Mouse (Mus musculus) left cerebral cortex, adult 2 months (tissue): ENCODE data around the gene Mal. TPM values are rescaled to one million over a fixed set of nuclear protein-coding genes. Genes with fewer than 3 reads are reported as not detected.
A peak's percentile ranks its signal among the peaks of the same experiment; 100 is the strongest.

Experiments
- DNase-seq, 2 experiments: peaks; one replicate each; pipeline ENCODE4 v3.0.0; 2021 to 2022; ENCODE audit warnings: low spot score in 2 of 2, mixed read lengths in 1 of 2; ENCODE audit errors: extremely low spot score in 1 of 2
- H3K27ac ChIP-seq: fragments of 200-600 bp; 2 replicates; pipeline ENCODE4 v1.8.1; 2022
- H3K4me3 ChIP-seq: fragments of 200-600 bp; 2 replicates; pipeline ENCODE4 v1.8.1; 2022
- CTCF ChIP-seq: fragments of 200-600 bp; IDR thresholded peaks from 2 replicates; pipeline ENCODE4 v1.8.1; 2022; ENCODE audit warnings: antibody characterized with exemption, mild to moderate bottlenecking, moderate library complexity
- intact Hi-C: fragments of 180-260 bp; cut with DNase I; formaldehyde crosslinking; loops from one replicate; pipeline ENCODE4 v1.15.1; 2025
- long read RNA-seq, 2 experiments: library from polyadenylated mRNA; stranded (forward); transcript quantifications; one replicate each; pipeline ENCODE4 v2.0.0; 2021; ENCODE audit warnings: borderline mapping rate in 2 of 2
- total RNA-seq, 2 experiments: library from RNA; stranded (reverse); gene quantifications; 2 replicates each; pipeline ENCODE4 v1.2.3; 2021

Mal gene
- total RNA-seq: 10 to 100 TPM; 59.8 to 65.0 TPM
- long read RNA-seq, experiment 1, transcript Mal-202 (4 exons, 2,778 nt): major isoform, 63 of 69 reads
- long read RNA-seq, experiment 1, partial matches to known transcripts: 4 of 69 reads
- long read RNA-seq, experiment 1, other reads (novel, unspliced or antisense): 2 of 69 reads
- long read RNA-seq, experiment 2, transcript Mal-202 (4 exons, 2,778 nt): major isoform, 41 of 44 reads
- long read RNA-seq, experiment 2, partial matches to known transcripts: 2 of 44 reads
- long read RNA-seq, experiment 2, other reads (novel, unspliced or antisense): 1 of 44 reads

GRCm38 (mm10) chr2:127656086-127656720 lies at the start of gene Mal:
Gene Mal, minus strand, starts transcription at chr2:127656695.
- peak within 1 kb of the TSS; percentile 75 for H3K27ac ChIP-seq
- DNase-seq: peak; percentile 24 to 34
- no peak; the same call in 1 of the 2 replicates for TF ChIP-seq CTCF
- intact Hi-C loops: no loop called here
- H3K4me3 ChIP-seq: peak within 1 kb of the TSS; percentile 43

GRCm38 (mm10) chr2:127705267-127705666 lies 48.8 kb upstream of the Mal start:
- intact Hi-C loops: no loop called here

GRCm38 (mm10) chr2:127689239-127689638 lies 32.7 kb upstream of the Mal start:
- TF ChIP-seq CTCF: no peak
- no peak for DNase-seq
- intact Hi-C loops: no loop called here

More at GRCm38 (mm10) chr2:127705267-127705666, 48.8 kb upstream of the Mal start:
- TF ChIP-seq CTCF: no peak
- H3K27ac ChIP-seq: no peak overlapping the region
- DNase-seq: no peak
- no peak overlapping the region for H3K4me3 ChIP-seq

GRCm38 (mm10) chr2:127683687-127684331 lies 27.3 kb upstream of the Mal start:
- intact Hi-C loops: loop anchor here (5.0 kb wide), 1 partner anchor 77 kb away; no protein-coding TSS in a partner anchor

More at GRCm38 (mm10) chr2:127689239-127689638, 32.7 kb upstream of the Mal start:
- Histone ChIP-seq H3K4me3 (no peak overlapping the region), H3K27ac (no peak overlapping the region)

GRCm38 (mm10) chr2:127667843-127668506 lies 11.5 kb upstream of the Mal start:
- intact Hi-C loops: loop anchor here (1.0 to 2.0 kb wide), 2 partner anchors 59 to 161 kb away; no protein-coding TSS in a partner anchor
- TF ChIP-seq CTCF: peak; percentile 85
- peak in 1 of 2 experiments; percentile 11 for DNase-seq
- no peak overlapping the region for H3K4me3 ChIP-seq
- no peak overlapping the region for H3K27ac ChIP-seq

More at GRCm38 (mm10) chr2:127683687-127684331, 27.3 kb upstream of the Mal start:
- no peak overlapping the region for H3K27ac ChIP-seq
- DNase-seq: peak; percentile 51 to 67
- H3K4me3 ChIP-seq: no peak overlapping the region
- peak; percentile 77 for TF ChIP-seq CTCF

- DNase-seq: no peak
- no peak overlapping the region for H3K4me3 ChIP-seq
- TF ChIP-seq CTCF: no peak
- intact Hi-C loops: no loop called here
- H3K27ac ChIP-seq: no peak overlapping the region
Observed at GRCm38 (mm10) chr2:127667015-127667414, 10.5 kb upstream of the Mal start.

GRCm38 (mm10) chr2:127662708-127663107 lies 6.2 kb upstream of the Mal start:
- Histone ChIP-seq H3K27ac (no peak overlapping the region), H3K4me3 (no peak overlapping the region)
- DNase-seq: no peak
- no peak for TF ChIP-seq CTCF
- intact Hi-C loops: no loop called here

- Histone ChIP-seq H3K4me3 (peak overlapping the region; percentile 43), H3K27ac (peak overlapping the region; percentile 75)
- TF ChIP-seq CTCF: no peak
- DNase-seq: no peak
- intact Hi-C loops: no loop called here
Observed at GRCm38 (mm10) chr2:127655419-127655818, 1.1 kb downstream of the Mal start.

- Histone ChIP-seq H3K27ac (no peak overlapping the region), H3K4me3 (peak overlapping the region; percentile 43)
- intact Hi-C loops: no loop called here
- TF ChIP-seq CTCF: no peak
- DNase-seq: no peak
Observed at GRCm38 (mm10) chr2:127654786-127655185, 1.7 kb downstream of the Mal start.

- no peak for TF ChIP-seq CTCF
- Histone ChIP-seq H3K27ac (no peak overlapping the region), H3K4me3 (no peak overlapping the region)
- intact Hi-C loops: no loop called here
- no peak for DNase-seq
Observed at GRCm38 (mm10) chr2:127652805-127653204, 3.7 kb downstream of the Mal start.

- intact Hi-C loops: no loop called here
- Histone ChIP-seq H3K27ac (no peak overlapping the region), H3K4me3 (no peak overlapping the region)
- TF ChIP-seq CTCF: no peak
- DNase-seq: no peak
Observed at GRCm38 (mm10) chr2:127652335-127652734, 4.2 kb downstream of the Mal start.
